Mouse (Mus musculus): Measurements from ENCODE around the gene Slc5a10. TPM values are rescaled to one million over a fixed set of nuclear protein-coding genes. Genes with fewer than 3 reads are reported as not detected.
A peak's percentile ranks its signal among the peaks of the same experiment; 100 is the strongest.

Slc5a10 gene
- total RNA-seq, 4 experiments from 2014 or later: not detected

GRCm38 (mm10) chr11:61669492-61670490 is 50.8 kb downstream of the Slc5a10 start:
- no peak for DNase-seq (ENCODE audit: low spot score)

- DNase-seq (ENCODE audit: low spot score): no peak
These were observed 52.8 kb downstream of the Slc5a10 start for GRCm38 (mm10) chr11:61667782-61668181.

- no peak for DNase-seq (ENCODE audit: low spot score)
These were observed 53.4 kb downstream of the Slc5a10 start for GRCm38 (mm10) chr11:61667248-61667647.

GRCm38 (mm10) chr11:61665991-61666799 is 54.4 kb downstream of the Slc5a10 start:
- peak; percentile 33 for DNase-seq (ENCODE audit: low spot score)

GRCm38 (mm10) chr11:61665401-61665800 is 55.2 kb downstream of the Slc5a10 start:
- no peak for DNase-seq (ENCODE audit: low spot score)

GRCm38 (mm10) chr11:61662189-61662588 is 58.4 kb downstream of the Slc5a10 start:
- no peak for DNase-seq (ENCODE audit: low spot score)

- no peak for DNase-seq (ENCODE audit: low spot score)
These were observed 59.7 kb downstream of the Slc5a10 start for GRCm38 (mm10) chr11:61660806-61661392.

- DNase-seq (ENCODE audit: low spot score): no peak
These were observed 60.6 kb downstream of the Slc5a10 start for GRCm38 (mm10) chr11:61660001-61660400.

GRCm38 (mm10) chr11:61659011-61659858 is 61.4 kb downstream of the Slc5a10 start:
- peak; percentile 33 for DNase-seq (ENCODE audit: low spot score)

- DNase-seq (ENCODE audit: low spot score): no peak
These were observed 62.2 kb downstream of the Slc5a10 start for GRCm38 (mm10) chr11:61658360-61658922.

GRCm38 (mm10) chr11:61657432-61657831 is 63.2 kb downstream of the Slc5a10 start:
- no peak for DNase-seq (ENCODE audit: low spot score)

GRCm38 (mm10) chr11:61656148-61656850 is 64.3 kb downstream of the Slc5a10 start:
- DNase-seq (ENCODE audit: low spot score): no peak

GRCm38 (mm10) chr11:61655649-61656048 is 65.0 kb downstream of the Slc5a10 start:
- DNase-seq (ENCODE audit: low spot score): no peak

GRCm38 (mm10) chr11:61654786-61655311 is 65.8 kb downstream of the Slc5a10 start:
- DNase-seq (ENCODE audit: low spot score): no peak

GRCm38 (mm10) chr11:61653568-61653967 is 67.1 kb downstream of the Slc5a10 start:
- DNase-seq (ENCODE audit: low spot score): no peak

GRCm38 (mm10) chr11:61652686-61653447 is 67.8 kb downstream of the Slc5a10 start, which contains the start of gene Grap:
Gene Grap, plus strand, starts transcription at chr11:61653265.
- DNase-seq (ENCODE audit: low spot score): peak; percentile 70

- no peak for DNase-seq (ENCODE audit: low spot score)
These were observed 68.4 kb downstream of the Slc5a10 start for GRCm38 (mm10) chr11:61652216-61652615.

GRCm38 (mm10) chr11:61650470-61651265 is 70.0 kb downstream of the Slc5a10 start:
- DNase-seq (ENCODE audit: low spot score): no peak

Data from heart, adult 8-10 months (tissue).